Mouse (Mus musculus) MEL (cell line): ENCODE results near the gene Jpt1.

ENCODE experiments used
- CHD1 ChIP-seq: IDR thresholded peaks from 2 replicates; pipeline ENCODE4 v1.6.1; 2012; ENCODE audit warnings: low read depth, mild to moderate bottlenecking, inconsistent platforms, low read length, improper control_type of control experiment
- HCFC1 ChIP-seq: IDR thresholded peaks from 2 replicates; pipeline ENCODE4 v1.6.1; 2012; ENCODE audit warnings: low read depth, mild to moderate bottlenecking, inconsistent platforms, low read length, improper control_type of control experiment, moderate library complexity
- MAFK ChIP-seq: IDR thresholded peaks from 2 replicates; pipeline ENCODE4 v1.6.1; 2011; ENCODE audit warnings: low read depth, mild to moderate bottlenecking, low read length, improper control_type of control experiment, borderline replicate concordance
- MYC ChIP-seq: IDR thresholded peaks from 2 replicates; pipeline ENCODE4 v1.6.1; 2011; ENCODE audit warnings: low read depth, mild to moderate bottlenecking, low read length, improper control_type of control experiment, moderate library complexity
- NRF1 ChIP-seq: IDR thresholded peaks from 2 replicates; pipeline ENCODE4 v1.6.1; 2014; ENCODE audit warnings: low read depth, mild to moderate bottlenecking, inconsistent platforms, low read length, improper control_type of control experiment, moderate library complexity; ENCODE audit not compliant: poor library complexity, insufficient read depth, severe bottlenecking
- POLR2A ChIP-seq, 2 experiments: IDR thresholded peaks; 2 replicates each; pipeline ENCODE4 v1.6.1; 2011 to 2012; ENCODE audit warnings: low read length in 2 of 2, mild to moderate bottlenecking in 2 of 2, control low read depth in 1 of 2, improper control_type of control experiment in 1 of 2, low read depth in 1 of 2, moderate library complexity in 1 of 2; ENCODE audit not compliant: control insufficient read depth in 1 of 2, insufficient read depth in 1 of 2, poor library complexity in 1 of 2
- TAL1 ChIP-seq: IDR thresholded peaks from 2 replicates; pipeline ENCODE4 v1.6.1; 2012; ENCODE audit warnings: mild to moderate bottlenecking, inconsistent platforms, low read length, moderate library complexity, mixed read lengths

- TF ChIP-seq POLR2A (IDR thresholded peaks at IDR 0.05; ENCODE audit: control insufficient read depth in 1 of 2, insufficient read depth in 1 of 2, low read depth in 1 of 2, low read length in 2 of 2, poor library complexity in 1 of 2), result no peak
- TF ChIP-seq MAFK, result no peak
- TF ChIP-seq TAL1, result no peak
- no peak for TF ChIP-seq NRF1
- TF ChIP-seq MYC, result no peak
- TF ChIP-seq CHD1, result no peak
- no peak for TF ChIP-seq HCFC1
These were observed 53.2 kb downstream of the Jpt1 start for GRCm38 (mm10) chr11:115460976-115461375.
